1 mouse cellular context compared by ENCODE assay signal in the genomic region with DNA sequence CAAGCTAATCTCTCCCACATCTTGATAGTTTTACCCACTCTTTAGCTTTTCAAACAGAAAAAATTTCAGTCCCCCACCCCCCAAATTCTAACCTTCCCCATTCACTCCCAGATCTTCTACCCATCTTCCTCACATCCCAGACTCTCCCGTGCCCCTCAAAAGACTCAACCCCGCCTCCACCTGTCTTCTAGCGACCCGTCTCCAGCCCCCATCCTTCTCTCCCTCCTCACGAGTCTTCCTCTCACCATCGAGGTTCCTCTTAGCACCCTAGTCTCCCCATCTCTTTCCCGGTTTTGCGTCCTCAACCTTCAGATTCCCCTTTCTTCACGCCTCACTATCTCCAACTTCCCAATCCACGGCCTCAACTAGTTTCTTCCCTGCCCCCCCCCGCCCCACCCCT.
TF ChIP-seq lines count a peak whose summit lies in the region.

No protein-coding gene starts in this region.

TF ChIP-seq in MEL, 35 proteins besides CTCF, POLR2A, EP300 and RAD21:
- no peak for TF ChIP-seq RCOR1 (IDR thresholded peaks at IDR 0.05; ENCODE audit: low read depth, low read length)
- no peak for TF ChIP-seq MXI1 (IDR thresholded peaks at IDR 0.05; ENCODE audit: low read depth, low read length)
- no peak for TF ChIP-seq KAT2A (conservative IDR thresholded peaks at IDR 0.05; ENCODE audit: low read depth, low read length)
- no peak for TF ChIP-seq USF1 (IDR thresholded peaks at IDR 0.05; ENCODE audit: low read depth, low read length)
- no peak for TF ChIP-seq ELF1 (IDR thresholded peaks at IDR 0.05; ENCODE audit: low read depth, low read length)
- TF ChIP-seq E2F4 (IDR thresholded peaks at IDR 0.05; ENCODE audit: borderline replicate concordance, low read depth, low read length) = no peak
- no peak for TF ChIP-seq CHD2 (IDR thresholded peaks at IDR 0.05; ENCODE audit: low read length)
- TF ChIP-seq GATA1 (IDR thresholded peaks at IDR 0.05; ENCODE audit: low read depth, low read length) = no peak
- no peak for TF ChIP-seq CHD1 (IDR thresholded peaks at IDR 0.05; ENCODE audit: low read depth, low read length)
- no peak for TF ChIP-seq BHLHE40 (IDR thresholded peaks at IDR 0.05; ENCODE audit: borderline replicate concordance, low read depth, low read length)
- no peak for TF ChIP-seq ETS1 (IDR thresholded peaks at IDR 0.05; ENCODE audit: low read depth, low read length)
